Mouse (Mus musculus): Measurements from ENCODE around the gene Arhgap10. TPM values are rescaled to one million over a fixed set of nuclear protein-coding genes. Genes with fewer than 3 reads are reported as not detected.

Arhgap10 gene
- polyA plus RNA-seq, 1 experiment from 2014 or later, result 7.0 TPM

DNA sequence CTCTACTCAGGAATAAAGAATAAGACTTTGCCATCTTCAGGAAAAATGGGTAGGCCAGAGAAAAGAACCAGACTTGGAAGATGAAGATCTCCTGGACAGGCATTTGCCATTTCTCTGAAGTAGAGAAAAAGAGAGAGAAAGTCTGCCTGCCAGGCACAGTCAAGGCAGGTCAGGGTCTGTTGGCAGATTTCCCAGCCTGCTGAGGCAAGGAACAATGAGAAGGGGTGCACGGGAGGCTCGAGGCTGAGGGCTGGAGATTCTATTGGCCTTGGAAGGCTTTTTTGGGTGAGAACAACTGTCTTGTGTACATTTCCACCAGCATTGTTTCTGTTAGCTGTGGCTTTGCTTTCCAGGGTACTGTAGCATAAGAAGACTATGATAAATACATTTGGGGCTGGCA is 147.4 kb downstream of the Arhgap10 start:
- 57% methylated on average over 2 of the region's 2 CpGs for WGBS (ENCODE audit: insufficient replicate concordance)
- no peaks in the 10 kb centered on the region for H3K36me3 ChIP-seq (ENCODE audit: control insufficient read depth, insufficient read depth)
- ATAC-seq (ENCODE audit: low read depth), result no peak

DNA sequence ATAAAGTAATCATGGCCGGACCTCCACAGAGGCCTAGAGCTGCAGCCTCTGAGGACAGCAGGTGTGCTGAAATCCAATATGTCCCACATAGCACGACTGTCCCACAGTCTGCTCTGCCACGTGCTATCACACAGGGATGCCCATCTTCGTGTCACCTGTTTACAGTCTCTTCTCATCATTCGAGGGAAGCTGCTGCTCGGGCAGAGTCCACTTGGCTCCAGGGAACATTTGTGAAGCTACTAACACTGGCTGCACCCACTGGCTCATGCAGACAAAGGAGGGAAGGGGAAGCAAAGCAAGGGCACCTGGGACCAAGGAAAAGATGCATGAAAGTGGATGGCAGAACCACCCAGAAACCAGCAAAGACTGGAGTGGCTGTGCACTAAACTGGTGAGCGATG is 148.1 kb downstream of the Arhgap10 start:
- Histone ChIP-seq H3K9ac (ENCODE audit: low read depth, low read length) (no peak overlapping the region), H3K4me2 (ENCODE audit: low read depth, low read length) (no peak overlapping the region), H3K4me3 (ENCODE audit: low read depth, low read length) (no peak overlapping the region), H3K36me3 (ENCODE audit: control insufficient read depth, insufficient read depth) (no peaks in the 10 kb centered on the region), H3K27ac (ENCODE audit: low read length) (no peak overlapping the region), H3K9me3 (replicated peaks; ENCODE audit: control insufficient read depth, low read length) (no peaks in the 10 kb centered on the region), H3K4me1 (ENCODE audit: control insufficient read depth, low read depth, low read length) (no peaks in the 10 kb centered on the region), H3K27me3 (ENCODE audit: control insufficient read depth, insufficient read depth, low read depth, low read length) (no peaks in the 10 kb centered on the region)
- no peak for ATAC-seq (ENCODE audit: low read depth)
- WGBS (ENCODE audit: insufficient replicate concordance), result 67% methylated on average over 7 of the region's 7 CpGs

More for the DNA sequence above, 147.4 kb downstream of the Arhgap10 start:
- no peaks in the 10 kb centered on the region for H3K4me1 ChIP-seq (ENCODE audit: control insufficient read depth, low read depth, low read length)
- no peaks in the 10 kb centered on the region for H3K9me3 ChIP-seq (replicated peaks; ENCODE audit: control insufficient read depth, low read length)
- H3K4me2 ChIP-seq (ENCODE audit: low read depth, low read length), result no peak overlapping the region
- H3K9ac ChIP-seq (ENCODE audit: low read depth, low read length), result no peak overlapping the region
- no peak overlapping the region for H3K27ac ChIP-seq (ENCODE audit: low read length)
- no peak overlapping the region for H3K4me3 ChIP-seq (ENCODE audit: low read depth, low read length)
- H3K27me3 ChIP-seq (ENCODE audit: control insufficient read depth, insufficient read depth, low read depth, low read length), result no peaks in the 10 kb centered on the region

DNA sequence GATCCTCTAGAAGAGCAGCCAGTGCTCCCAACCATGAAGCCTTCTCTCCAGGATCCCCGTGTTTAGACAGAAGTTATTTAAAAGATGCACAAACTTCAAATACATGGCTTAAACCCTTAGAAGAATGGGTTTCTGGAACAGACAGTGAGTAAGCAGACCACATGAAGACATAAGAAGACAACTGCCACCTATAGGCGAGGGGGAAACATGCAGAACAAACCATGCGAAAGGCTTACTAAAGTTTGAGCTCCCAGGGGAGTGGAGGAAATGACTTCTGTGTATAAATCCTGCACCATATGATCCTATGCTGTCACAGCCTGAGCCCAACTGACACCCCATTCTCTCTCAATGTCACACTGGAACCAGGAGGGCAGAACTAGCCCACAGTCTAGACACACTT is 150.7 kb downstream of the Arhgap10 start:
- no peaks in the 10 kb centered on the region for H3K4me1 ChIP-seq (ENCODE audit: control insufficient read depth, low read depth, low read length)
- H3K27ac ChIP-seq (ENCODE audit: low read length), result no peak overlapping the region
- no peak overlapping the region for H3K4me3 ChIP-seq (ENCODE audit: low read depth, low read length)
- 54% methylated on average over 3 of the region's 3 CpGs for WGBS (ENCODE audit: insufficient replicate concordance)
- H3K27me3 ChIP-seq (ENCODE audit: control insufficient read depth, insufficient read depth, low read depth, low read length), result no peaks in the 10 kb centered on the region
- no peak for ATAC-seq (ENCODE audit: low read depth)
- no peaks in the 10 kb centered on the region for H3K9me3 ChIP-seq (replicated peaks; ENCODE audit: control insufficient read depth, low read length)
- H3K9ac ChIP-seq (ENCODE audit: low read depth, low read length), result no peak overlapping the region
- no peaks in the 10 kb centered on the region for H3K36me3 ChIP-seq (ENCODE audit: control insufficient read depth, insufficient read depth)
- H3K4me2 ChIP-seq (ENCODE audit: low read depth, low read length), result no peak overlapping the region

DNA sequence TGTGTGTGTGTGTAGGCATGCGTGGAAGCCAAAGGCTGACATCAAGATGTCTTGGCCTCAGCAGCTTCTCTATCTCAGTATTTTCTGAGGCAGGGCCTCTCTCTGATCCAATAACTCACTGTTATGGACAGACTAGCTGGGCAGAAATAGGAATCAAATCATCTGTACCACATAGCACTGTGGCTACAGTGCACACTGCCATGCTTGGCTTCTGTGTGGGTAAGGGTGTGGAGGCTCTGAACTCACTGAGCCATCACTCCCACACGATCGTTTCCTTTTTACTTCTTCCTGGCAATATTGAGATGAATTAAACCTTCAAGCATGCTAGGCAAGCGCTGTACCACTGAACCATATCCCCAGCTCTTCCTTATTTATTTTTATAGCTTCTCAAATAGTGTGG is 151.3 kb downstream of the Arhgap10 start:
- Histone ChIP-seq H3K27me3 (ENCODE audit: control insufficient read depth, insufficient read depth, low read depth, low read length) (no peaks in the 10 kb centered on the region), H3K4me1 (ENCODE audit: control insufficient read depth, low read depth, low read length) (no peaks in the 10 kb centered on the region), H3K9me3 (replicated peaks; ENCODE audit: control insufficient read depth, low read length) (no peaks in the 10 kb centered on the region), H3K4me2 (ENCODE audit: low read depth, low read length) (no peak overlapping the region), H3K27ac (ENCODE audit: low read length) (no peak overlapping the region), H3K36me3 (ENCODE audit: control insufficient read depth, insufficient read depth) (no peaks in the 10 kb centered on the region), H3K4me3 (ENCODE audit: low read depth, low read length) (no peak overlapping the region), H3K9ac (ENCODE audit: low read depth, low read length) (no peak overlapping the region)
- no peak for ATAC-seq (ENCODE audit: low read depth)
- 70% methylated on average over 4 of the region's 4 CpGs for WGBS (ENCODE audit: insufficient replicate concordance)

DNA sequence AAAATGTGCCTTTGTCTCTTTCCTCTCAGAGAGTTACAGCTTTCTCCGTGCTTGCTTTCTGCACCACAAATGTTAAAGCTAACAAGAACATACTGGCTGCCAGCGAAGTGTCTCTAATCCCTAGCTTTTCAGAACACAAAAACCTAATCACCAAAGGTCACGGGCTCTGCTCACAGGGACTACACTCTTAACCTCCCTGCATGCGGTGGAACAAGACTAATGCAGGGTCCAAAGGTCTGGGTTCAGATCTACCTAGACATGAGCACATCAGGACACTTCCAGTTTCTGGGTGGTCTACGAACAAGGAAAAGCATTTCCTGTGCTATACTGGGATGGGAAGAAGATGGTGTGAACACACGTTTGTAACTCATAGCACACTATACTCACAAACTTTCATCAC is 151.8 kb downstream of the Arhgap10 start:
- no peak overlapping the region for H3K4me3 ChIP-seq (ENCODE audit: low read depth, low read length)
- no peaks in the 10 kb centered on the region for H3K9me3 ChIP-seq (replicated peaks; ENCODE audit: control insufficient read depth, low read length)
- H3K27ac ChIP-seq (ENCODE audit: low read length), result no peak overlapping the region
- whole genome bisulfite sequencing (ENCODE audit: insufficient replicate concordance), result 67% methylated on average over 6 of the region's 6 CpGs
- H3K4me1 ChIP-seq (ENCODE audit: control insufficient read depth, low read depth, low read length), result no peaks in the 10 kb centered on the region
- H3K4me2 ChIP-seq (ENCODE audit: low read depth, low read length), result no peak overlapping the region
- H3K27me3 ChIP-seq (ENCODE audit: control insufficient read depth, insufficient read depth, low read depth, low read length), result no peaks in the 10 kb centered on the region
- no peak overlapping the region for H3K9ac ChIP-seq (ENCODE audit: low read depth, low read length)
- H3K36me3 ChIP-seq (ENCODE audit: control insufficient read depth, insufficient read depth), result no peaks in the 10 kb centered on the region
- no peak for ATAC-seq (ENCODE audit: low read depth)

DNA sequence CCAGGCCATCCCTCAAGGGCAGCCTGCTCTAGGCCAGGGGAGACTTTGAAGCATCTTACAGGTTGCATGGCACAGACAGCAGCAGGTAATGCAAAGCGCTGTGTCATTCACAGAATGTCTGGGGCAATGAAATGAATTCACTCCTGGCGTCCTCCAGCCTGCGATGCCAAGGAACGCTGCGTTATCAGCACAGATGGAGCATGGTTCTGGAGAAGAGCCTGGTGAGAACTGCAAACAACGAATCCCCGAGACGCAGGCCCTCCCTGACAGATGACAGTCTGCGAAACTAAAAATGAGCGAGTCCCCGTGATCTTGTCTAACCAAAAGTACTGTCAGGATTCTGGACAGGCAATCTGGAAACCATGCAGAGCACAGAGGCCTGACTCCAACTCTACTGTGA is 153.3 kb downstream of the Arhgap10 start:
- no peaks in the 10 kb centered on the region for H3K36me3 ChIP-seq (ENCODE audit: control insufficient read depth, insufficient read depth)
- H3K9me3 ChIP-seq (replicated peaks; ENCODE audit: control insufficient read depth, low read length), result no peaks in the 10 kb centered on the region
- no peak overlapping the region for H3K27ac ChIP-seq (ENCODE audit: low read length)
- no peak overlapping the region for H3K9ac ChIP-seq (ENCODE audit: low read depth, low read length)
- no peak for ATAC-seq (ENCODE audit: low read depth)
- WGBS (ENCODE audit: insufficient replicate concordance), result 79% methylated on average over 11 of the region's 11 CpGs
- H3K4me3 ChIP-seq (ENCODE audit: low read depth, low read length), result no peak overlapping the region
- H3K27me3 ChIP-seq (ENCODE audit: control insufficient read depth, insufficient read depth, low read depth, low read length), result no peaks in the 10 kb centered on the region
- no peaks in the 10 kb centered on the region for H3K4me1 ChIP-seq (ENCODE audit: control insufficient read depth, low read depth, low read length)
- H3K4me2 ChIP-seq (ENCODE audit: low read depth, low read length), result no peak overlapping the region

DNA sequence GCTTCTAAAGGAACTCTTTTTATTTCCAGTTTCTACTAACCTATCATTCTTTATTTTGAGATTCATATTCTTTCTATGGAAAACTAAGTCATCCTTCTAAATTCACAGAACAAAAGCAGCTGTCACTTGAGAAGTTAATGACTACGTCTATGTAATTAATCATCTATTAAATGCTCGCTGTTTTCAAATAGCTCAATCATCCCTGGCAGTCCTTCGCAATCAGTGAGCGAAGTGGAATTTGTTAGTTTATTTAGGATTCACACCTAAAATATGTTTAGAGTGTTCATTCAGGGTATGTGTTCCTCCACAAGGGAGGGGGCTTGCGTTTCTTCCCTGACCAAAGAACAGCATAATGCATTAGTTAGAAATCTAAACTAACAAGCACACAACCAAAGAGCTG is 156.9 kb downstream of the Arhgap10 start:
- Histone ChIP-seq H3K4me1 (ENCODE audit: control insufficient read depth, low read depth, low read length) (no peaks in the 10 kb centered on the region), H3K27ac (ENCODE audit: low read length) (no peak overlapping the region), H3K9ac (ENCODE audit: low read depth, low read length) (no peak overlapping the region), H3K4me3 (ENCODE audit: low read depth, low read length) (no peak overlapping the region), H3K4me2 (ENCODE audit: low read depth, low read length) (no peak overlapping the region), H3K9me3 (replicated peaks; ENCODE audit: control insufficient read depth, low read length) (no peaks in the 10 kb centered on the region), H3K27me3 (ENCODE audit: control insufficient read depth, insufficient read depth, low read depth, low read length) (no peaks in the 10 kb centered on the region), H3K36me3 (ENCODE audit: control insufficient read depth, insufficient read depth) (no peaks in the 10 kb centered on the region)
- 79% methylated on average over 5 of the region's 5 CpGs for WGBS (ENCODE audit: insufficient replicate concordance)
- no peak for ATAC-seq (ENCODE audit: low read depth)

DNA sequence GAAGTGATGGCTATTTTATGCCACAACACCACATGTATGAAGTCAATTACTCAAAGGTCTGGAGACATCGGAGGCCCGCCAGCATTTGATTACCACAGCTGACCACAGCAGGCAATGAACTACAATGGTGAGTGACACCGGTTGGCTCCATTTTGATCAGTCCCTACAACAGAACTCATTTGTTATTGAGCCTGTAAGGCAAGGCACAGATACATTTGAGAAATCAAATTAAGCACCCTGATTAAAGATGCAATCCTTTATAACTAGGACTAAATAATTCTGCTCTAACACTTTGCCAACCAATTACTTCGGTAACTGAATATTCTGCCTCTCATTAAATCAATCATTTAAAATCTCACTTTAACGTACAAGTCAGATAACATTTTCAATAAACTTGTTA is 157.3 kb downstream of the Arhgap10 start:
- H3K4me3 ChIP-seq (ENCODE audit: low read depth, low read length), result no peak overlapping the region
- no peaks in the 10 kb centered on the region for H3K9me3 ChIP-seq (replicated peaks; ENCODE audit: control insufficient read depth, low read length)
- H3K9ac ChIP-seq (ENCODE audit: low read depth, low read length), result no peak overlapping the region
- H3K4me2 ChIP-seq (ENCODE audit: low read depth, low read length), result no peak overlapping the region
- H3K36me3 ChIP-seq (ENCODE audit: control insufficient read depth, insufficient read depth), result no peaks in the 10 kb centered on the region
- H3K27me3 ChIP-seq (ENCODE audit: control insufficient read depth, insufficient read depth, low read depth, low read length), result no peaks in the 10 kb centered on the region
- no peaks in the 10 kb centered on the region for H3K4me1 ChIP-seq (ENCODE audit: control insufficient read depth, low read depth, low read length)
- 79% methylated on average over 5 of the region's 5 CpGs for WGBS (ENCODE audit: insufficient replicate concordance)
- no peak overlapping the region for H3K27ac ChIP-seq (ENCODE audit: low read length)
- no peak for ATAC-seq (ENCODE audit: low read depth)

DNA sequence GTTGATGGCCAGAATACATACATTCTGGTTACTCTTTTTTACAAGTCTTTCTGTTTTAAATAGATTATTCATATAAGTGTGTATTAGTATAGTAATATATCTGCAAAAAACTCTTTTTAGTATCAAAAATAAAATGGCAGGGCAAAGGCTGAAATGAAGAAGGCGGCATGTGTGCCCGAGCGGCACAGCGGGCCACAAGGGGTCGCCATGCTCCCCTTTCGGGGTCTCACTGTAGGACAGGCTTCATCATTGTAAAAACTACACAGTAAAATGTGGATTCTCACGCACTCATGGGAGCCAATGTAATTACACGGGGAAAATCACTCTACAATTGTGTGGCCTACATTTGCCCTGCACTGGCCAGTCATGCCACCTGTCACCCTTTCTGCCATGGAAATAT is 160.6 kb downstream of the Arhgap10 start:
- Histone ChIP-seq H3K4me1 (ENCODE audit: control insufficient read depth, low read depth, low read length) (no peaks in the 10 kb centered on the region), H3K36me3 (ENCODE audit: control insufficient read depth, insufficient read depth) (no peaks in the 10 kb centered on the region), H3K4me3 (ENCODE audit: low read depth, low read length) (no peak overlapping the region), H3K9ac (ENCODE audit: low read depth, low read length) (no peak overlapping the region), H3K9me3 (replicated peaks; ENCODE audit: control insufficient read depth, low read length) (no peaks in the 10 kb centered on the region), H3K4me2 (ENCODE audit: low read depth, low read length) (no peak overlapping the region), H3K27ac (ENCODE audit: low read length) (no peak overlapping the region), H3K27me3 (ENCODE audit: control insufficient read depth, insufficient read depth, low read depth, low read length) (no peaks in the 10 kb centered on the region)
- ATAC-seq (ENCODE audit: low read depth), result no peak
- 76% methylated on average over 8 of the region's 8 CpGs for WGBS (ENCODE audit: insufficient replicate concordance)

DNA sequence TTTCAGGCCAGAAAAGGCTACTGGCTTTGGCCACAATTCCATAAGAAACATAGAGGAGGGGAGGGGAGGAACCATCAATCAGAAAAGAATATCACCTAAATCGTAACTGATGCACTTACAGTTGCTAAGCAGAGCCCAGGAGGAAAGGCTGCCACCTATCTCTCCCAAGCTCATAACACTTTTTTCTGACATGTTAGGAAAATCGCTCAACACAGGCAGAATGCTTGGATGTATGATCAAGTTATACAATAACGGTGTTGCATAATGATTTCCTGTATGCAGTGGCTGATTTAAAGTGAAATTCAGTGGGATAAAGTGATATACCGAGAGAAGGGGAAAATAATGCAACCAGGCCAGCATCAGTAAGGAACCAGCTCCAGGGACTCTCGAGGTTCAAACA is 162.4 kb downstream of the Arhgap10 start:
- no peaks in the 10 kb centered on the region for H3K4me1 ChIP-seq (ENCODE audit: control insufficient read depth, low read depth, low read length)
- no peak for ATAC-seq (ENCODE audit: low read depth)
- no peak overlapping the region for H3K4me2 ChIP-seq (ENCODE audit: low read depth, low read length)
- H3K36me3 ChIP-seq (ENCODE audit: control insufficient read depth, insufficient read depth), result no peaks in the 10 kb centered on the region
- H3K27me3 ChIP-seq (ENCODE audit: control insufficient read depth, insufficient read depth, low read depth, low read length), result no peaks in the 10 kb centered on the region
- WGBS (ENCODE audit: insufficient replicate concordance), result 71% methylated on average over 5 of the region's 5 CpGs
- no peak overlapping the region for H3K4me3 ChIP-seq (ENCODE audit: low read depth, low read length)
- H3K9me3 ChIP-seq (replicated peaks; ENCODE audit: control insufficient read depth, low read length), result no peaks in the 10 kb centered on the region
- no peak overlapping the region for H3K9ac ChIP-seq (ENCODE audit: low read depth, low read length)
- no peak overlapping the region for H3K27ac ChIP-seq (ENCODE audit: low read length)

Measured in liver, embryonic 16.5 days (tissue).